In the genomic region with DNA sequence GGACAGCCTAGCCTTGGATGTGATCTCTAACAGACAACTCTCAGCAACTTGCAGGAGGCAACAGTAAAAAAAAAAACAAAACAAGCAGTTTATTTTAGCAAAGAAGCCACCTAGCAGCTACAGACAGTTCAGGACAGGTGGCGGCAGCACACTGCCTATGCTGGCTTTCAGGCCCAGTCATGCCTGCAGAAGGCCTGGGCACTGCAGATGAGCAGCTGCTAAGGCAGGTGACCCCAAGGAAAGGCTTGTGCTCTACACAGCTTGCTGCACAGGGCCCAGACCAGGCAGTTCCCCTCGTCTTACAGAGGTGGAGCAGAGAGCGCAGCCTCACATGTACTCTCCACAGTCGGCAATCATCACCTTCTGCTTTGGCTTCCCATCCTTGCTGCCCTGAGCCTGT, we compare ENCODE assay signal across 24 mouse cellular contexts. TPM values are rescaled to one million over a fixed set of nuclear protein-coding genes. Genes with fewer than 3 reads are reported as not detected.
DNase-seq lines count a peak whose midpoint lies in the region; ATAC-seq lines count a peak whose summit lies in the region.
"Had no signal": no experiment of that assay in that cellular context is flagged by ENCODE, and none has a peak within 500 bp of the region (broad histone marks: within the 10 kb centered on the region; RNA-seq: fewer than 3 reads in every experiment).

No protein-coding gene starts in this region.

- H3K9me3 ChIP-seq in forebrain, embryonic 11.5 days (ENCODE audit: control insufficient read depth, low read length), result no peaks in the 10 kb centered on the region
- H3K9me3 ChIP-seq in forebrain, embryonic 16.5 days (ENCODE audit: control insufficient read depth, low read length), result no peaks in the 10 kb centered on the region
- H3K9me3 ChIP-seq in heart, embryonic 11.5 days (replicated peaks; ENCODE audit: control insufficient read depth, low read length), result no peaks in the 10 kb centered on the region
- H3K9me3 ChIP-seq: embryonic facial prominence, embryonic 10.5 days; heart, embryonic 12.5 days; hindbrain, embryonic 10.5 days; intestine, embryonic 15.5 days had no signal

- no peak overlapping the region for H3K9ac ChIP-seq in forebrain, embryonic 11.5 days (ENCODE audit: low read length)
- H3K9ac ChIP-seq in forebrain, embryonic 16.5 days (replicated peaks; ENCODE audit: low read depth, low read length), result no peak overlapping the region
- H3K9ac ChIP-seq in heart, embryonic 11.5 days (ENCODE audit: low read depth, low read length), result no peak overlapping the region
- H3K9ac ChIP-seq: heart, embryonic 12.5 days; hindbrain, embryonic 14.5 days; intestine, embryonic 15.5 days had no signal

- no peak for ATAC-seq in forebrain, embryonic 11.5 days (replicated peaks; ENCODE audit: low FRiP score)
- ATAC-seq in forebrain, embryonic 16.5 days, result no peak
- no peak for ATAC-seq in heart, embryonic 11.5 days (replicated peaks; ENCODE audit: insufficient number of reproducible peaks, low FRiP score, low TSS enrichment)
- ATAC-seq: activated CD4-positive, CD25-positive, alpha-beta regulatory T cell, adult 4 months; forebrain, embryonic 14.5 days; intestine, embryonic 15.5 days; Patski had no signal

- peaks cover 16% of the 10 kb centered on the region; the same call in 1 of the 2 replicates for H3K36me3 ChIP-seq in forebrain, embryonic 11.5 days (ENCODE audit: control insufficient read depth, insufficient read depth, low read length)
- peaks cover 24% of the 10 kb centered on the region for H3K36me3 ChIP-seq in forebrain, embryonic 16.5 days (ENCODE audit: control insufficient read depth, insufficient read depth)
- H3K36me3 ChIP-seq in heart, embryonic 11.5 days (ENCODE audit: control insufficient read depth, insufficient read depth, low read length), result peaks cover 32% of the 10 kb centered on the region

- H3K4me1 ChIP-seq in forebrain, embryonic 11.5 days (replicated peaks; ENCODE audit: control insufficient read depth, insufficient read depth, low read length), result no peaks in the 10 kb centered on the region
- no peaks in the 10 kb centered on the region for H3K4me1 ChIP-seq in forebrain, embryonic 16.5 days (replicated peaks; ENCODE audit: control insufficient read depth, insufficient read depth, low read length)
- no peaks in the 10 kb centered on the region for H3K4me1 ChIP-seq in heart, embryonic 11.5 days (ENCODE audit: control insufficient read depth, insufficient read depth, low read length)
- H3K4me1 ChIP-seq: embryonic facial prominence, embryonic 10.5 days; heart, embryonic 12.5 days; hindbrain, embryonic 10.5 days; intestine, embryonic 15.5 days had no signal

- no peak overlapping the region for H3K4me3 ChIP-seq in forebrain, embryonic 11.5 days (ENCODE audit: low read depth, low read length)
- H3K4me3 ChIP-seq in forebrain, embryonic 16.5 days (replicated peaks; ENCODE audit: low read length), result no peak overlapping the region
- H3K4me3 ChIP-seq in heart, embryonic 11.5 days (ENCODE audit: low read depth, low read length), result no peak overlapping the region
- H3K4me3 ChIP-seq: embryonic facial prominence, embryonic 10.5 days; heart, embryonic 12.5 days; hindbrain, embryonic 10.5 days; intestine, embryonic 15.5 days had no signal

- no peak overlapping the region for H3K27ac ChIP-seq in forebrain, embryonic 11.5 days (ENCODE audit: low read depth, low read length)
- no peak overlapping the region for H3K27ac ChIP-seq in forebrain, embryonic 16.5 days (ENCODE audit: low read length)
- H3K27ac ChIP-seq in heart, embryonic 11.5 days (ENCODE audit: low read depth, low read length), result no peak overlapping the region
- H3K27ac ChIP-seq: embryonic facial prominence, embryonic 10.5 days; hindbrain, embryonic 10.5 days; hindbrain, embryonic 14.5 days; intestine, embryonic 15.5 days had no signal

- H3K27me3 ChIP-seq in forebrain, embryonic 11.5 days (ENCODE audit: control insufficient read depth, insufficient read depth, low read length), result no peaks in the 10 kb centered on the region
- no peaks in the 10 kb centered on the region for H3K27me3 ChIP-seq in forebrain, embryonic 16.5 days (replicated peaks; ENCODE audit: control insufficient read depth, insufficient read depth, low read length)
- no peaks in the 10 kb centered on the region for H3K27me3 ChIP-seq in heart, embryonic 11.5 days (ENCODE audit: control insufficient read depth, insufficient read depth, low read length)
- H3K27me3 ChIP-seq: CH12.LX; heart, embryonic 12.5 days; intestine, embryonic 15.5 days; Patski had no signal

- DNase-seq in forebrain, embryonic 11.5 days (ENCODE audit: low spot score), result peak; percentile 48
- DNase-seq in cerebellum, adult 8-10 months, result peak; percentile 23
- DNase-seq in cerebellum, postnatal 25 days, result peak; percentile 44 to 50
- no peak for DNase-seq in gastrocnemius, adult 8-10 months (ENCODE audit: low spot score in 2 of 2)
- DNase-seq: adrenal gland, postnatal 14 days; gastrocnemius, postnatal 10 days; heart, adult 18-20 months; kidney, adult 18-20 months had no signal

- 88% methylated on average over 4 of the region's 4 CpGs for WGBS in forebrain, embryonic 11.5 days
- 87% methylated on average over 4 of the region's 4 CpGs for WGBS in forebrain, embryonic 16.5 days
- 82% methylated on average over 4 of the region's 4 CpGs for WGBS in heart, embryonic 11.5 days (ENCODE audit: insufficient replicate concordance)

- no peak overlapping the region for H3K4me2 ChIP-seq in forebrain, embryonic 11.5 days (ENCODE audit: low read depth, low read length, severe bottlenecking)
- H3K4me2 ChIP-seq in forebrain, embryonic 16.5 days (ENCODE audit: low read length), result no peak overlapping the region
- no peak overlapping the region for H3K4me2 ChIP-seq in heart, embryonic 11.5 days
- H3K4me2 ChIP-seq: heart, embryonic 12.5 days; hindbrain, embryonic 14.5 days; intestine, embryonic 15.5 days had no signal

RNA-seq across cellular contexts. Expression of gene Oxct2b, which starts 11.0 kb away (rescaled TPM):
- polyA plus RNA-seq in forebrain, embryonic 11.5 days (2014; fragmentation: Nextera tagmentation; extraction: Ambion mirVana), result not detected in 2 replicates
- polyA plus RNA-seq in forebrain, embryonic 16.5 days (2015; fragmentation: Nextera tagmentation; extraction: Ambion mirVana), result 0.41 TPM in 1 of 2 replicates, not detected in the other
- polyA plus RNA-seq in heart, embryonic 11.5 days (2014; fragmentation: Nextera tagmentation; extraction: Ambion mirVana), result not detected in 2 replicates
- total RNA-seq in gastrocnemius, adult 8-10 months (2022), result not detected
- total RNA-seq: adrenal gland, adult 18-20 months; adrenal gland, postnatal 14 days; CH12.LX; gastrocnemius, postnatal 10 days; heart, adult 18-20 months; heart, postnatal 25 days had no signal
- polyA plus RNA-seq: activated CD4-positive, CD25-positive, alpha-beta regulatory T cell, adult 4 months; embryonic facial prominence, embryonic 14.5 days; heart, embryonic 12.5 days; heart, embryonic 16.5 days; hindbrain, embryonic 10.5 days; Patski had no signal

RNA-seq across cellular contexts. Expression of gene Ppie, which starts 12.7 kb away (rescaled TPM):
- polyA plus RNA-seq in forebrain, embryonic 11.5 days (2014; fragmentation: Nextera tagmentation; extraction: Ambion mirVana), result 116 and 123 TPM in 2 replicates
- 65.9 and 72.4 TPM in 2 replicates for polyA plus RNA-seq in forebrain, embryonic 16.5 days (2015; fragmentation: Nextera tagmentation; extraction: Ambion mirVana)
- 63.4 and 65.1 TPM in 2 replicates for polyA plus RNA-seq in heart, embryonic 11.5 days (2014; fragmentation: Nextera tagmentation; extraction: Ambion mirVana)
- total RNA-seq in gastrocnemius, adult 8-10 months (2022), result 10 to 100 TPM; 18.7 to 23.7 (median 19.9) TPM

RNA-seq across cellular contexts. Expression of gene Bmp8b, which starts 22.1 kb away (rescaled TPM):
- polyA plus RNA-seq in forebrain, embryonic 11.5 days (2014; fragmentation: Nextera tagmentation; extraction: Ambion mirVana), result 0.20 and 0.24 TPM in 2 replicates
- polyA plus RNA-seq in forebrain, embryonic 16.5 days (2015; fragmentation: Nextera tagmentation; extraction: Ambion mirVana), result 0.35 TPM in 2 replicates
- not detected in 2 replicates for polyA plus RNA-seq in heart, embryonic 11.5 days (2014; fragmentation: Nextera tagmentation; extraction: Ambion mirVana)
- not detected for total RNA-seq in gastrocnemius, adult 8-10 months (2022)
- total RNA-seq: adrenal gland, postnatal 14 days; CH12.LX; gastrocnemius, postnatal 10 days; gastrocnemius, postnatal 4 days; heart, adult 18-20 months; heart, postnatal 25 days had no signal

RNA-seq across cellular contexts. Expression of gene Hpcal4, which starts 56.0 kb away (rescaled TPM):
- polyA plus RNA-seq in forebrain, embryonic 11.5 days (2014; fragmentation: Nextera tagmentation; extraction: Ambion mirVana), result 0.41 and 0.60 TPM in 2 replicates
- 30.6 and 55.7 TPM in 2 replicates for polyA plus RNA-seq in forebrain, embryonic 16.5 days (2015; fragmentation: Nextera tagmentation; extraction: Ambion mirVana)
- 1.9 and 2.4 TPM in 2 replicates for polyA plus RNA-seq in heart, embryonic 11.5 days (2014; fragmentation: Nextera tagmentation; extraction: Ambion mirVana)
- under 1 TPM in 1 of 4 experiments, not detected in 3; 0.36 TPM for total RNA-seq in gastrocnemius, adult 8-10 months (2022)
- total RNA-seq: CH12.LX had no signal
- polyA plus RNA-seq: activated CD4-positive, CD25-positive, alpha-beta regulatory T cell, adult 4 months; Patski had no signal

Comparison
In these comparisons a context has a peak if more than half of its experiments do, and no peak if none do; other contexts are left out.
1. DNase-seq: peak in forebrain, embryonic 11.5 days (single experiment), cerebellum, adult 8-10 months (single experiment) and cerebellum, postnatal 25 days (2 of 2); none in gastrocnemius, adult 8-10 months (0 of 2).